Mouse (Mus musculus) embryonic facial prominence, embryonic 11.5 days (tissue): Measurements from ENCODE around the gene Myh3. TPM values are rescaled to one million over a fixed set of nuclear protein-coding genes. Genes with fewer than 3 reads are reported as not detected.
A peak's percentile ranks its signal among the peaks of the same experiment; 100 is the strongest.

ENCODE experiments used
- ATAC-seq: fragments of 200-750 bp; cut with Nextera tagmentation; replicated peaks from 2 replicates; pipeline ENCODE4 v1.8.0; 2017; ENCODE audit warnings: low read depth; ENCODE audit not compliant: insufficient number of reproducible peaks, low FRiP score, low TSS enrichment
- DNase-seq: peaks from one replicate; pipeline ENCODE4 v3.0.0-alpha.2; 2015; ENCODE audit warnings: low spot score
- H3K27ac ChIP-seq: fragments of 300-500 bp; sonication (generic); replicated peaks from 2 replicates; pipeline ENCODE4 v1.5.1; 2014; ENCODE audit warnings: mild to moderate bottlenecking, low read depth, low read length, control low read depth
- H3K27me3 ChIP-seq: fragments of 300-500 bp; sonication (generic); 2 replicates; pipeline ENCODE4 v1.6.1; 2014; ENCODE audit warnings: mild to moderate bottlenecking, low read length, moderate library complexity, mixed read lengths; ENCODE audit not compliant: control insufficient read depth, insufficient read depth
- H3K36me3 ChIP-seq: fragments of 300-500 bp; sonication (generic); replicated peaks from 2 replicates; pipeline ENCODE4 v1.6.1; 2014; ENCODE audit warnings: low read depth, mild to moderate bottlenecking, low read length, moderate library complexity, mixed read lengths; ENCODE audit not compliant: control insufficient read depth, insufficient read depth
- H3K4me1 ChIP-seq: fragments of 300-500 bp; sonication (generic); 2 replicates; pipeline ENCODE4 v1.6.1; 2014; ENCODE audit warnings: low read length, mixed read lengths; ENCODE audit not compliant: control insufficient read depth, insufficient read depth
- H3K4me2 ChIP-seq: fragments of 300-500 bp; sonication (generic); 2 replicates; pipeline ENCODE4 v1.6.1; 2014; ENCODE audit warnings: low read depth, mild to moderate bottlenecking, control low read depth, low read length, moderate library complexity
- H3K4me3 ChIP-seq: fragments of 300-500 bp; sonication (generic); 2 replicates; pipeline ENCODE4 v1.5.1; 2014; ENCODE audit warnings: low read depth, low read length, control low read depth
- H3K9ac ChIP-seq: fragments of 300-500 bp; sonication (generic); replicated peaks from 2 replicates; pipeline ENCODE4 v1.6.1; 2014; ENCODE audit warnings: mild to moderate bottlenecking, control low read depth, low read length
- H3K9me3 ChIP-seq: fragments of 300-500 bp; sonication (generic); replicated peaks from 2 replicates; pipeline ENCODE4 v1.6.1; 2016; ENCODE audit warnings: mild to moderate bottlenecking, low read length, inconsistent platforms, mixed read lengths; ENCODE audit not compliant: control insufficient read depth
- WGBS: fragments of 180-500 bp; shearing (Covaris S2); extraction: QIAGEN DNeasy Blood & Tissue Kit; methylation state at CpG from one replicate; pipeline ENCODE4 v1.1.7; 2014; 5-methylcytosine and 5-hydroxymethylcytosine counted together
- polyA plus RNA-seq: library from polyadenylated mRNA; unstranded; fragments of >200 nt; fragmentation: Nextera tagmentation; extraction: Ambion mirVana; gene quantifications from 2 replicates; pipeline ENCODE4 v1.2.1, GENCODE M21; 2014

Myh3 gene
- polyA plus RNA-seq, 1 experiment from 2014 or later = 6.5 TPM

DNA sequence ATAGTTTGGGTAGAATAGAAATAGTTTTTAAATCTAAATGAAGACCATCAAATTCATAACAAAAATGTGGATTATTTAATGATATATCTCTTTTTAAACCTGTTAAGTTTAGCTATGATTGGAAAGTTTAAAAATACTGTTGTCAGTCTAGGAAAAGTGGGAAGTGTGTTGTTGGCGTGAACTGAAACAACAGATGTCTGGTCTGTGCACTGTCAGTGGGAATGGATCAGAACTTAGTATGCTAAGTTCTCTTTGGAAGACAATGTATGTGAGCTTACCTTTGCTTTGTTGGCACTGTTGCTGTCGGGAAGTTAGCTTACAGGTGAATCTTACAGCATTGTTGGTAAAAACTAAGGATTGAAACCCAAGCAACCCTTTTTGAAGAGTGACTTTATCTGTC is 16.8 kb upstream of the Myh3 start:
- H3K4me1 ChIP-seq = no peaks in the 10 kb centered on the region
- no peak overlapping the region for H3K4me2 ChIP-seq
- DNase-seq = no peak
- H3K9me3 ChIP-seq = no peaks in the 10 kb centered on the region
- H3K36me3 ChIP-seq = peaks cover 3% of the 10 kb centered on the region
- WGBS = 90% methylated on average over 2 of the region's 2 CpGs
- H3K27ac ChIP-seq = no peak overlapping the region
- H3K9ac ChIP-seq = no peak overlapping the region
- no peak overlapping the region for H3K4me3 ChIP-seq
- no peaks in the 10 kb centered on the region for H3K27me3 ChIP-seq
- no peak for ATAC-seq

DNA sequence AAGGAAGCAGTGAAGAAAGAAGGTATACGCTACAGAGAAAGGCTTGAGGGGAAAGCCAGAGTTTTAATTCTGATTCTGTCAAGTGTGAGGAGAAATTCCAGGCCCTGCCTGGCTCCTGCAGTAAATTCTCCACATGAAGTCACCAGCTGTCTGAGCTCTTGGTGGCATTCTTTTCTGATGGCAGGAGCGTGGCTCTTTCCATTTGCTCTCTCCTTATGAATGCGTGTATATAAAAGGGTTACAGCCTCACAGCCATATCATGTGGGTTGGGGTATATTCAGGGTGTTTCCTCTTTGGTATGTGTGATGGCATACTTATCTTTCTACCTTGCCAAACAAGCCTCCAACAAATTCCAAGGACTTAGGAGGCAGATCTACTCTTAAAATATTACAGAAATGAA is 15.4 kb upstream of the Myh3 start:
- Histone ChIP-seq H3K9ac (no peak overlapping the region), H3K36me3 (no peaks in the 10 kb centered on the region; the same call in none of the 2 replicates), H3K4me1 (no peaks in the 10 kb centered on the region), H3K4me3 (no peak overlapping the region), H3K27me3 (no peaks in the 10 kb centered on the region), H3K27ac (no peak overlapping the region), H3K4me2 (no peak overlapping the region), H3K9me3 (no peaks in the 10 kb centered on the region)
- DNase-seq (no peak), ATAC-seq (no peak)
- 93% methylated on average over 3 of the region's 3 CpGs for WGBS

DNA sequence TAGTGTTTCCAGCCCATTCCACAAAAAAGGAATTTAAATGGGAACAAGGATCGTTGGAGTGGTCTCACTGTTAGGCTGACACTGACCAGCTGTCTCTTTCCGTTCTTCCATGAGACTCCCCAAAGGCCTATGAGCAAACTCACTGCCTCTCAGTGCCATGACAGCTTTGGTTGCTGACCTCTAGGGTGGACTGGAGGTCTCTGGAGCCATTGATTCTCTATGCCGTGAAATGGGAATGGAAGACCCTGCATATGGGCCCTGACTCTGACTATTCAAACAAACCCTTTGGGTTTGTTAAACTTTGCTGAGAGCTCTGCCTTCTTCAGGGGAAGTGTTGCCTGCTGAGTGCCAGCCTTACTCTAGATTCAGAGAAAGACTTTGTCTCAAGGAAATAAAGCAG is 10.4 kb upstream of the Myh3 start:
- H3K27me3 ChIP-seq = no peaks in the 10 kb centered on the region
- no peaks in the 10 kb centered on the region for H3K4me1 ChIP-seq
- ATAC-seq = no peak
- no peak overlapping the region for H3K4me3 ChIP-seq
- H3K9ac ChIP-seq = no peak overlapping the region
- no peak overlapping the region for H3K27ac ChIP-seq
- WGBS = 93% methylated on average over 3 of the region's 3 CpGs
- H3K36me3 ChIP-seq = no peaks in the 10 kb centered on the region; the same call in 1 of the 2 replicates
- no peak overlapping the region for H3K4me2 ChIP-seq
- no peaks in the 10 kb centered on the region for H3K9me3 ChIP-seq
- DNase-seq = no peak

DNA sequence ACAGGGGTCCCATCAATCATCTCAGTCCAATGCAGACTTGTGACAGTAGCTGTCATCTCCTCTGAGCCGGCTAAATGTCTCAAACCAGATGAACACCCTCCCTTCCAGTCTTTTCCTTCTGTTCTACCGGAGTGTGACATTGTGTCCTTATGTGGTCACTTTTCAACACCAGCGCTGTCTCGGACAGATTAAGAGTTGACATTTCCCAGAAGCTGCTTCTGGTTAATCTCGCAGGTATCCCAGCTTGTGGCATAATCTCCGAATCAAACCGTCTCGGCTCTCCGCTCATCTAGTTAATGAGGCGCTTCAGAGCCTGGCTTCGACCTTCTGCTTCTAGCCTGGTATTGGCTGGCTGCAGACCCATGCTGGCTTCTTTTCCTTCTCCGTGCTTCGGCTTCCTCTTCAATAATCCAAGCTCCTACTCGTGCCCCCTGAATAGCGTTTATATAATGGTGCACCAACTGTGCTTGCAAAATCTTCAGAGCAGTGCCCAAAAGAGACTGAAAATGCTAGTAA is 5.4 kb upstream of the Myh3 start:
- no peak for ATAC-seq
- Histone ChIP-seq H3K9me3 (no peaks in the 10 kb centered on the region), H3K4me3 (no peak overlapping the region), H3K27me3 (no peaks in the 10 kb centered on the region), H3K4me2 (no peak overlapping the region), H3K36me3 (no peaks in the 10 kb centered on the region), H3K9ac (no peak overlapping the region), H3K27ac (no peak overlapping the region), H3K4me1 (no peaks in the 10 kb centered on the region)
- no peak for DNase-seq
- WGBS = 85% methylated on average over 15 of the region's 15 CpGs

DNA sequence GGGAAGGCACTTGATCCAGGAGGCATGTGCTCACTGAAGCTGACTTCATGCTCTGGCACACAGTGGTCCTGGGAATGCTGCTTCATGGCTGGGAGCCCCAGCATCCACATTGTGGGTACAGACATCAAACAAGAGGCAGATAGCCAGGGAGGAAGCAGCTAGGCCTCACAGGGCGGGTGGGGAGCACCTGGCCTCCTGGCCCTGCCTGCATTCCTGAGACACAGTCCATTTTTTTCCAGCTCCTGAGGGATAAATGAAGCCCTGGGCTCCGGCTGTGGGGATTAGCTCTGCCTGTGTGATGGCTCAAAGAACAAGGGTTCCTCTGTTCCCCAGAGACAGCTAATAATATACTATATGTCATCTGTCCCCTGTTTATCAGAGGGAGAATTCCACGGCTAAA is 3.1 kb upstream of the Myh3 start:
- DNase-seq (peak; percentile 22), ATAC-seq (no peak)
- Histone ChIP-seq H3K4me1 (no peaks in the 10 kb centered on the region), H3K27me3 (no peaks in the 10 kb centered on the region), H3K9me3 (no peaks in the 10 kb centered on the region), H3K9ac (no peak overlapping the region), H3K36me3 (no peaks in the 10 kb centered on the region), H3K27ac (no peak overlapping the region), H3K4me3 (no peak overlapping the region), H3K4me2 (no peak overlapping the region)
- WGBS = 28% methylated on average over 3 of the region's 3 CpGs

DNA sequence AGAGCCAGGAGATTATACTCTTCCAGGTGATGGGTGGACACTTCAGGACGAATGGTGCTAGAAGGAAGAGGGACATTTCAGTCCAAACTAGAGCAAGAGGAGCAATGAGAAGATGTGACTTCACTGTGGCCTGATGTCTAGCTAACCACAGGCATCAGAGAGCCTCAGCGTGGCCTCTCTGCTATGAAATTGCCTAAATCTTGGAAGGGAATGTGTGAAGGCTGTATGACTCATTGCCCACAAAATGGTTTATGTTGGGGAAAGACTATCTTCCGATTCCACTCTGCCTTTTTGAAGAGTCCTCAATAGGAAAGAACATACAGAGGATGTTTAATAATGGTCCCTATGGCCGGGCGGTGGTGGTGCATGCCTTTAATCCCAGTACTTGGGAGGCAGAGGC is 1.3 kb upstream of the Myh3 start:
- Histone ChIP-seq H3K9ac (no peak overlapping the region), H3K4me3 (no peak overlapping the region), H3K4me2 (no peak overlapping the region), H3K9me3 (no peaks in the 10 kb centered on the region), H3K27me3 (no peaks in the 10 kb centered on the region), H3K27ac (no peak overlapping the region), H3K36me3 (no peaks in the 10 kb centered on the region), H3K4me1 (no peaks in the 10 kb centered on the region; the same call in 1 of the 2 replicates)
- 87% methylated on average over 5 of the region's 5 CpGs for WGBS
- DNase-seq (no peak), ATAC-seq (no peak)

DNA sequence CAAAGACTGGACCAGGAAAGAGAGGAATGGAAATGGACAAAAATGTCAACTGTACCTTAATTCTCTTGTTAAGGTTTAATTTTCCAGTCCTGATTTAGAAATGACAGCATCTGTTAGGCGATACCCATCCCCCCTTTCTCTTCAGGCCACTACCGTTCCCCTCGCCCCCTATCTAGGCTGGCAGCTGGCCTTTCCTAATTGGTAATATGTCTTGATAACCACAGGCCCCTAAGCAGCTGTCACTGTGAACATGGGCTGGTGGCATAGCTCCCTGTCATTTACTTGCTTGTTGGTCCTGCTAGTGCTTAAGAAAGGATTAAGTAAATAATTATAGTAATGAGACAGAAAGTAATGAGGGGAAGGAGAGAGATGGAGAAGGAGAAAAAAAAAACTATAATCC is 665 bp upstream of the Myh3 start:
- Histone ChIP-seq H3K9me3 (no peaks in the 10 kb centered on the region), H3K27ac (no peak overlapping the region), H3K4me3 (no peak overlapping the region), H3K4me1 (no peaks in the 10 kb centered on the region; the same call in 1 of the 2 replicates), H3K9ac (no peak overlapping the region), H3K36me3 (no peaks in the 10 kb centered on the region), H3K4me2 (no peak overlapping the region), H3K27me3 (no peaks in the 10 kb centered on the region)
- ATAC-seq (no peak), DNase-seq (no peak)
- WGBS = 77% methylated on average over 3 of the region's 3 CpGs

DNA sequence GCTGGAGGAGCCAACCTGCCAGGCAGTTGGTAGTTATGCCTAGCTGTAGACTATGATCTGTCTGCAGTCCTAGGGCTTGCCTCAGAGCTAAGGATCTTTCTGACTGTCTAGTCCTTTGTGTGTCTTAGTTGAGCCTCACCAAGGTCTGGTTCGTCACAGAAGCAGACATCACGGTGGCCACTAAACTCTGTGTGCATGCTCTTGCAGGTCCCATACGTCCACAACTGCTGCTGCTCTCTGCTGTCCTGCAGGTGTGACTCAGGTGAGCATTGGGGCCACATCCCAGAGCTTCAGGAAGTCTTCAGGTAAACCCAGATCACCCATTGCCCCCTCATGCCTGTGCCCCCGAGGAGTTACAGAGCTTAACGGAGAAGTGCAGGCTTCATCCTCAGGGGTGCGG is 788 bp downstream of the Myh3 start:
- WGBS = 91% methylated on average over 6 of the region's 6 CpGs
- Histone ChIP-seq H3K27me3 (no peaks in the 10 kb centered on the region; the same call in 1 of the 2 replicates), H3K4me3 (no peak overlapping the region), H3K36me3 (no peaks in the 10 kb centered on the region), H3K4me2 (no peak overlapping the region), H3K27ac (no peak overlapping the region), H3K4me1 (no peaks in the 10 kb centered on the region; the same call in 1 of the 2 replicates), H3K9me3 (no peaks in the 10 kb centered on the region), H3K9ac (no peak overlapping the region)
- ATAC-seq (no peak), DNase-seq (no peak)
